Comparison of ENCODE assay signal across 8 mouse cellular contexts in genomic region chr7:141454967-141455551, GRCm38 (mm10). TPM values are rescaled to one million over a fixed set of nuclear protein-coding genes. Genes with fewer than 3 reads are reported as not detected.
DNase-seq lines count a peak whose midpoint lies in the region; ATAC-seq lines count a peak whose summit lies in the region.

Gene Pnpla2 (plus strand): TSS chr7:141455198.

- WGBS in hindbrain, embryonic 14.5 days: under 1% methylated on average over 45 of the region's 45 CpGs
- WGBS in macrophage (ENCODE audit: missing documents): under 1% methylated on average over 44 of the region's 45 CpGs

- peak within 1 kb of the TSS; percentile 48 for H3K4me3 ChIP-seq in hindbrain, embryonic 14.5 days (replicated peaks; ENCODE audit: low read length)
- H3K4me3 ChIP-seq in macrophage (ENCODE audit: inconsistent target): peak within 1 kb of the TSS; percentile 90

- peaks cover 22% of the 10 kb centered on the region for H3K79me2 ChIP-seq in macrophage (ENCODE audit: inconsistent target)

- peak within 1 kb of the TSS; percentile 66 for H3K9ac ChIP-seq in hindbrain, embryonic 14.5 days

- ATAC-seq in hindbrain, embryonic 14.5 days (ENCODE audit: low FRiP score): peak; percentile 73

- H3K36me3 ChIP-seq in hindbrain, embryonic 14.5 days (replicated peaks; ENCODE audit: control insufficient read depth, insufficient read depth): peaks cover 35% of the 10 kb centered on the region
- peaks cover 21% of the 10 kb centered on the region; the same call in 1 of the 2 replicates for H3K36me3 ChIP-seq in macrophage (ENCODE audit: inconsistent target)

- H3K9me3 ChIP-seq in hindbrain, embryonic 14.5 days (ENCODE audit: control insufficient read depth, low read length): no peaks in the 10 kb centered on the region

- H3K4me2 ChIP-seq in hindbrain, embryonic 14.5 days (replicated peaks): peak within 1 kb of the TSS; percentile 76

- H3K27ac ChIP-seq in hindbrain, embryonic 14.5 days: peak within 1 kb of the TSS; percentile 40
- H3K27ac ChIP-seq in macrophage: peak within 1 kb of the TSS; percentile 77

- DNase-seq in T-cell, adult 2 months (ENCODE audit: low spot score): peak; percentile 93
- peak; percentile 92 to 97 for DNase-seq in cerebellum, postnatal 25 days
- peak; percentile 85 to 90 for DNase-seq in frontal cortex, postnatal 36 days (ENCODE audit: low spot score in 2 of 2)
- DNase-seq in hindbrain, embryonic 14.5 days (ENCODE audit: low spot score): peak; percentile 80
- peak; percentile 90 to 92 for DNase-seq in left cerebral cortex, adult 18-20 months (ENCODE audit: low spot score in 2 of 2)
- peak; percentile 85 for DNase-seq in retina, postnatal 7 days (ENCODE audit: low read depth, low spot score)
- DNase-seq in urinary bladder, adult 18-20 months (ENCODE audit: low spot score in 2 of 2): peak; percentile 90 to 94

- peaks cover 6% of the 10 kb centered on the region for H3K27me3 ChIP-seq in hindbrain, embryonic 14.5 days (ENCODE audit: control insufficient read depth, insufficient read depth, low read length)

- H3K4me1 ChIP-seq in hindbrain, embryonic 14.5 days (replicated peaks; ENCODE audit: control insufficient read depth, insufficient read depth, low read length): peaks cover 11% of the 10 kb centered on the region; the same call in 1 of the 2 replicates

RNA-seq across cellular contexts. Expression of gene Pnpla2, which starts in this region (rescaled TPM):
- 15.3 and 18.4 TPM in 2 replicates for polyA plus RNA-seq in hindbrain, embryonic 14.5 days (2014; fragmentation: Nextera tagmentation; extraction: Ambion mirVana)
- total RNA-seq in left cerebral cortex, adult 18-20 months (2021): 10 to 100 TPM; 23.6 to 24.8 TPM
- total RNA-seq in macrophage (2018; cell fraction: chromatin; rRNA removed): 10 to 100 TPM in 22 of 26 experiments, 1 to 10 TPM in 4; 7.5 to 38.7 (median 16.8) TPM
- total RNA-seq in macrophage (2018; cell fraction: cytosol; rRNA removed): 10 to 100 TPM; 37.7 to 80.6 (median 52.0) TPM
- total RNA-seq in macrophage (2018; cell fraction: nucleus; rRNA removed): 10 to 100 TPM; 15.5 to 44.6 (median 23.4) TPM
- 36.1 to 135 TPM (median 74.0 TPM) in 3 replicates for polyA plus RNA-seq in macrophage (2018)

Comparison
In these comparisons a context has a peak if more than half of its experiments do, and no peak if none do; other contexts are left out.
1. Peak in every context shown above with its lines: DNase-seq, ATAC-seq, H3K4me3 ChIP-seq and H3K27ac ChIP-seq.